Mouse (Mus musculus): ENCODE data around the gene Ckap4. TPM values are rescaled to one million over a fixed set of nuclear protein-coding genes. Genes with fewer than 3 reads are reported as not detected.
"Not testable (repeated sequence)": the region's sequence is repeated elsewhere in the genome, so short reads cannot be mapped to it uniquely, and the experiment has no call there.

Gene Ckap4
- total RNA-seq, 2 experiments from 2014 or later, result 32.7 to 41.8 TPM

DNA sequence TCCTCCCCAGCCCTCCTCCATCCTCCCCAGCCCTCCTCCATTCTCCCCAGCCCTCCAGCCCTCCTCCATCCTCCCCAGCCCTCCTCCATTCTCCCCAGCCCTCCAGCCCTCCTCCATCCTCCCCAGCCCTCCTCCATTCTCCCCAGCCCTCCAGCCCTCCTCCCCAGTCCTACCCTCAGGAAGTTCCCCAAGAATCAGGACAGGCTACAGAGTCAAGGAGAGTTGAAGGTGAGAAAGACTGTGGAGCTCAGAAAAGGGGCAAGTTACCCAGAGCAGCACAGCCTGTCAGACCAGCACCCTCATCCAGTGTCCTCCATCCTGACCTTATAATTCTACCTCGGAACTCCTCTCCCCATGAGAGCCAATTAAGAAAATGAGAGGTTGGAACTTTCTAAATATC is 17.9 kb downstream of the Ckap4 start:
- DNase-seq (ENCODE audit: low spot score), result not testable (repeated sequence)
- intact Hi-C loops (cut with DNase I), result loop anchor here (2.0 to 5.0 kb wide), 4 partner anchors 45 to 531 kb away; no protein-coding TSS in a partner anchor

DNA sequence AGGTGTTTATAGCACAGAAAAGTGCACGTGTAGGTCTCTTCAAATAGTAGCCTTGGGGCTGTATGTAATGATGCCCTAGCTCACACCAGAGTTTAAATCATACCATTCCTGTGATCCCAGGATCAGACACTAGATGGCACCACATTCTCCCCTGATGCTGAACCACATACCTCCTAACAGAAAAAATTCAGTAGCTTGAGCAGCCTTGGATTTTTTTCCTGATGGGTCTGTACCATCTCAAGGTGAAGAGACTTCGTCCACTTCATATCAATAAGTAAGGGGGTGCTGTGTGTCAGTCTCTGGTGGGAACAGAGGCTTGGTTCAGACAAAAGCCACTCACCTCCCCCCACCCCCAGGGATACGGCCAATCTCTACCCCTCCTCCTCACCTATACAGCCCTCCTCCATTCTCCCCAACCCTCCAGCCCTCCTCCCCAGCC is 18.3 kb downstream of the Ckap4 start:
- intact Hi-C loops (cut with DNase I), result loop anchor here (2.0 to 5.0 kb wide), 3 partner anchors 45 to 531 kb away; no protein-coding TSS in a partner anchor
- DNase-seq (ENCODE audit: low spot score), result no peak

DNA sequence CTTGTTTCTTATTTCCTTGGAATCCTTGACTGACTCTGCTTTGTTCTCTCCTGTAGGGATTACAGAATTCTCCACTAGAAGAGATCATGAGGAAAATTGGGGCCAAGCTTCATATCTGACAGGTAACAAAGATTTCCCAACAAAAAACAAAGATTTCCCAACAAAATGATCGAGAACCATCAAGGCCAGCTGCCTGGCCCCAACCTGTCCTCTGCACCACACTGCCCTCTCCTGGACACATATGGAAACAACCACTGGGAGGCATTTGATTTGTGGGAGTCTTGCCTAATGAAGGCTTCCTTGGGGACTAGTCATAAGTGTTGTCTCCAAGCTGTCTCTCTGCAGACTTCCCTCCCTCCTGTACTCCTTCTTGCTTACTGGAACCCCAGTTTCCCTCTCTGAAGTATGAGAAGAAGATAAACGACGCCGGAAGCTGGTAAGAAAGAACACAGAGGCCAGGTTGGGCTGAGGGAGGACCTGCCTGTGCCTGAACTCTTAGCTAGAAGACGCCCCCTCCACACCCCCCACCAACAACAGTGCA is 19.8 kb downstream of the Ckap4 start:
- DNase-seq (ENCODE audit: low spot score), result no peak
- intact Hi-C loops (cut with DNase I), result loop anchor here (2.0 kb wide), 2 partner anchors 47 to 533 kb away; no protein-coding TSS in a partner anchor

DNA sequence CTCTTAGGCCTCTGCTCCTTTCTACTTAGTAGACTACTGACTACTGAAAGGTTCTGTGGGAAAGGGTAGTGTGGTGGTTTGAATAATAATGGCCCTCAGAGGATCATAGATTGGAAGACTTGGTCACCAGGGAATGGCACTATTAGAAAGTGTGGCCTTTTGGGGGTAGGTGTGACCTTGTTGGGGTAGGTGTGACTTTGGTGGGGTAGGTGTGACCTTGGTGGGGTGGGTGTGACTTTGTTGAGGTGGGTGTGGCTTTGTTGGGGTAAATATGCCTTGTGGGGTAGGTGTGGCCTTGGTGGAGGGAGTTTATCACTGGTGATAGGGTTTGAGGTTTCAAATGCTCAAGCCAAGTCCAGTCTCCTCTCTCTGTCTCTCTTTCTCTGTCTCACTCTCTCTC is 21.1 kb downstream of the Ckap4 start:
- DNase-seq (ENCODE audit: low spot score), result no peak
- intact Hi-C loops (cut with DNase I), result no loop called here

DNA sequence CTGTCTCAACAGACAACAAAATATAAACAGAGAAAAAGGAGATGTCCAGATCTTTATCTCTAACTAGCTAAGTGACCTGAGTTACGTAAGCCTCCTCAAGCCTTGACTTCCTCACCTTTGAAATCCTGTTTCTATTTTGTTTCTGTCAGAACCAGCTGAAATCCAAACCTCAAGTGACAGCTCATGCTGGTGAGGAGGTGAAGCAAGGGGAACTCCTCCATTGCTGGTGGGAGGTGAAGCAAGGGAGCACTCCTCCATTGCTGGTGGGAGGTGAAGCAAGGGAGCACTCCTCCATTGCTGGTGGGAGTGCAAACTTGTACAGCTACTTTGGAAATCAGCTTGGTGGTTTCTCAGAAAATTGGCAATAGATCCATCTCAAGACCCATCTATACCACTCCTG is 25.3 kb downstream of the Ckap4 start:
- DNase-seq (ENCODE audit: low spot score), result no peak
- intact Hi-C loops (cut with DNase I), result no loop called here

DNA sequence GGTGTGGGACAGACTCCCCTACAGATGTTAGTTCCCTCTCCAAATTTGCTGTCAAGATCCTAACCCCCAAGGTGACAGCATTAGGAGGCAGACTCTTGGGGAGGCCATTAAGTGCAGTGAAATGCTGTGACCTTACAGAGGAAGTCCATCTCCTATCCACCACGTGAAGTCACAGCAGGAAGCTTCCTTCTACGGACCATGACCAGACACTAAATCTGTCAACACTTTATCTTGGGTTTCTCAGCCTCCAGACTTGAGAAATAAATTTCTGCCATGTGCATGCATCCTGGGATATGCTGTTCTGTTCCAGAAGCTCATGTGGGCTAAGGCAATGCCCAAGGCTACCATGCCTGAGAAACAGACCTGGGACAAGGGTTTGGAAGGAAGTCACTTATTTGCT is 35.0 kb downstream of the Ckap4 start:
- intact Hi-C loops (cut with DNase I), result no loop called here
- no peak for DNase-seq (ENCODE audit: low spot score)

DNA sequence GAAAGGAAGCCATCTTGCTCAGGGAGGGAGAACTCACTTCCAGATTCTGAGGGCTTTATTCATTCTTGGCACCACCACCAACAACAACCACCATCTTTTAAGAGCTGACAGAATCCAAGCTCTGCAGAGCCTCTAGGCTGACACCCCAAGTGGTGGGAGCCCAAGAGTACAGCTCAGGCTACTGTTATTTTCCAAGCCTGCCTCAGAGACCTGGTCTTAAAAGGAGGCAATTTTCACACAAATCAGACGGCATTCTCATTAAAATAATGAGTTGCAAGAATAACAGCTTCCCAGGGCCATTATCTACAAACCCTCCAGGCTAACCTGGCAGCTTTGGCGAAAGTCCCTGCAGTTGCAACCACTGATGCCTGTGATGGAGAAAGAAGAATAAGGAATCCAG is 37.1 kb downstream of the Ckap4 start:
- no peak for DNase-seq (ENCODE audit: low spot score)
- intact Hi-C loops (cut with DNase I), result no loop called here

DNA sequence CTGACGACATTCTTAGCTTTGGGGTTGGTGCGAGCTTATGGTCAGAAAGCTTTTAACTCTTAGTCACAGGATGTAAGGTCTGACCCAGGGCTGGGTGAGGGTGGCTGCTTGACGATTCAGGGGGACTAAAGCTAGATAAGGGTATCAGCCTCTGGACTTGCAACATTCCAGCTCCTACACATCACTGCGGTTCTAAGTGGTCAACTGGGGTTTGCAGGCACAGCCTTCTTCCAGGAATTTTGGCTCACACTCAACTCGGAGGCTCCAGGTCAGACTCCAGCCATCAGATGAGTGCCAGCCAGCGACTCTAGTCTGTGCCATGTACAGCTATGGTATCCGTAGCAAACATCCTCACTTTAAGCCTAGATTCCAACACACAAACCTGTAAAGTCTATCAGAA is 39.4 kb downstream of the Ckap4 start:
- intact Hi-C loops (cut with DNase I), result no loop called here
- no peak for DNase-seq (ENCODE audit: low spot score)

DNA sequence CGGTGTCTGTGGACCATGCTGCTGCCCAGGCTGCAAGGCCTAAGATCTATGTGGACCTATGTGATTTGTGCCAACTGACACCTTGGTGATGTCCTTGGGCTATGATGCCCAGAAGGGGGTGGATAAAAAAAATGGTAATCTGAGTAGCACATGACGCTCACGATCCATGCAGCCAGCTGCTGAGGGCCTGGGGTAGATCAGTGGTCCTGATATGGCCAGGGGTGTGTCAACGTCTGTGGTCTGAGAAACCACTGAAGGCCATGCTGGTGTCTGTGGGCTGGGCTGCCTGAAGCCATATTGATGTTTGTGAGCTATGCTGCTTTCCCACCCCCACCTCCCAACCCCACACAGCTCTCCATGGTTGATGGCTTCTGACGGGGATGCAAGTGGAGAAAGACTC is 43.7 kb downstream of the Ckap4 start:
- no peak for DNase-seq (ENCODE audit: low spot score)
- intact Hi-C loops (cut with DNase I), result no loop called here

DNA sequence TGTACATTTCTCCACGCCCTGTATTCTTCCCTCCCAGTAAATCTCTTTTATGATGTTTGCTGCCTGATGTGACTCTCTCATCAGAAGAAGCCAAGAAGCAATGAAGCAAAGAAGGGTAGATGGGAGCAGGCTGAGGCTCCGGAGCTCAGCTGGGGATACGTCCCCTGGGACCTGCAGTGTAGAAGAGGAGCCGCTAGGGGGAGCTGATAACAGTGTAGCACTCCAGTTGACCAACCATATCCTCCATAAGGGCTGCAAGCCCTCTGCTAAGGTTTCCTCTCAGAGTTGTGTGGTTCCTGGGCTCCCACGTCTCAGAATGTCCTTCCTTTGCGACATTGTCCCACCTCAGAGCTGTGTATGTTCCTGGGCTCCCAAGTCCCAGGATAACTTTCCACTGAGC is 45.5 kb downstream of the Ckap4 start:
- intact Hi-C loops (cut with DNase I), result no loop called here
- no peak for DNase-seq (ENCODE audit: low spot score)

DNA sequence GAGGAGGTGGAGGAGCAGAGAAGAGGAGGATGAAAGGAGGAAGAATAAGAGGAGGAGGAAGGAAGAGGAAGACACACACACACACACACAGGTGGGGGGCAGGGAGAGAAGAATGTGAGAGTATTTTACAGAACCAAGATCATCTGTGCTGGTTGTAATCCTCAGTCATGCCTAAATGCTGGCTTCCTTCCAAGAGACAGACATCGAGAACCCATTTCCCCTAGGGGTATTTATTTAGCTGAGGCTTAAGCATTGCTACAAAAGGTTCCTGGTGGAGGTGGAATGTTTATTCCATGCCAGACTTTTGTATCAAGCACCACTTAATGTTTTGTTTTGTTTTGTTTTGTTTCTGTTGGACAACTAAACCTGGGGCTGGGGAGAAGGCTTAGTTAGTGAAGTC is 49.2 kb downstream of the Ckap4 start:
- DNase-seq (ENCODE audit: low spot score), result no peak

DNA sequence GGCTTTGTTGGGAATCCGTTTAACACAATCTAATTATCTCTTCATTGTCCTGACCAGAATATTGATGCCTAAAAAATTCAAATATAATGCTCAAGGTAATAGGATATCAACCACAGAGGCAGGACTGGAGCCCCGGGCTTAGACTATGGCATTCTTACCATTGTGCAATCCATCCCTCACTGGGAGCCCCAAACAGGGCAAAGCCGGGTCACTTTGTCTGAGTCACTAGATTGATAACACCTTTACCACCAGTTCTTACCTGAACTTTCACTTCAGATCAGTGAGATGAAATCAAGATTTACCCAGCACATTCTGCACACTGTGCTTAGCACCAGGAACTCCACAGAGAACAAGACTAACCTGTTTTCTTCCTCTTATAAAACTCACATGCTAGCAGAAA is 50.3 kb downstream of the Ckap4 start:
- no peak for DNase-seq (ENCODE audit: low spot score)
- intact Hi-C loops (cut with DNase I), result no loop called here

More for the DNA sequence above, 49.2 kb downstream of the Ckap4 start:
- intact Hi-C loops (cut with DNase I), result no loop called here

DNA sequence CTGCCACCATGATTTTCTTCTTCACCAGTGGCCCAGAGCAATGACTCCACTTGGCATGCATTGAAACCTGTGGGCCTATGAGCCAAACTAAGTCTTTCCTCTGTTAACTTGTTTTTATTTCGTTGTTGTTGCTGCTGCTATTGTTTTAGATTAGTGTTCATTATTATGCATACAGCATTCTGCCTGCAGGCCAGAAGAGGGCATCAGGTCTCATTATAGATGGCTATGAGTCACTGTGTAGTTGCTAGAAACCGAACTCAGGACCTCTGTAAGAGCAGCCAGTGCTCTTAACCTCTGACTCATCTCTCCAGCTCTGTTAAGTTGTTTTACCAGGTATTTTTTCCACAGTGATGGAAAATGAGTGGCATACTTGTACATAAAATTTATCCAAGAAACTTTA is 50.8 kb downstream of the Ckap4 start:
- no peak for DNase-seq (ENCODE audit: low spot score)

DNA sequence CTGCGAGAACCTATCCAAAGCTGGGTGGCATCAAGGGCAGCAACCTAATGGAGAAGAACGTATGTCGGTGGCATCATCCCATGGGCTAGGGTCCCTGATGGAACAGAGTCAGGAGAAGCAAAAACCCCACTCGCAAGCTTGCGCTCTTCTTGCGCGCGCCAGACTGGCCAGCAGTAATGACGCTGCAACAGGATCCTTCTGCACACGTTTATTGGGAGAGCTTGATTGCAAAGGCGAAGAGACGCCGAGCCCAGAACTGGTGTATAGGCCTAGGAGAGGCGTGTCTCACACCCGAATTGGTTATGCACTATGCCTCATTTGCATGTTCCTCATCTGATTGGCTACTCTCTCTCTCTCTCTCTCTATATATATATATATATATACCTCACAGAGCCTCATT is 51.4 kb downstream of the Ckap4 start:
- intact Hi-C loops (cut with DNase I); DNase-seq (ENCODE audit: low spot score): not testable (repeated sequence)

More for the DNA sequence above, 50.8 kb downstream of the Ckap4 start:
- intact Hi-C loops (cut with DNase I), result no loop called here

DNA sequence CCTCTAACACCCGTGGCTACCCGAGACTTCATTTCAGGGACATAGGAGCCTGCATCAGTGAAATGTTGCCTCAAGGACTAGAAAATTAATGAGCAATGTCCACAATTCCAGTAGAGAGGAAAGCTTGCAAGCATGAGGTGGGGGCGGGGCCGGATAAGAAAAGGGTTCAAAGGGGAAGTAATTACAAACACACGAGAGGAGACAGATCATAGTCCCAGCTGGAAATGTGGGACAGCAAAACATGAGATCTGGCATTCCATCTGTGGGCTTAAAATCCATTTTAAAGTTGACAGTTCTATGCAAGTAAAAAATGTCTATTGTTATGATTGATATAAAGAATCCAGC is 52.6 kb downstream of the Ckap4 start:
- intact Hi-C loops (cut with DNase I), result no loop called here
- no peak for DNase-seq (ENCODE audit: low spot score)

DNA sequence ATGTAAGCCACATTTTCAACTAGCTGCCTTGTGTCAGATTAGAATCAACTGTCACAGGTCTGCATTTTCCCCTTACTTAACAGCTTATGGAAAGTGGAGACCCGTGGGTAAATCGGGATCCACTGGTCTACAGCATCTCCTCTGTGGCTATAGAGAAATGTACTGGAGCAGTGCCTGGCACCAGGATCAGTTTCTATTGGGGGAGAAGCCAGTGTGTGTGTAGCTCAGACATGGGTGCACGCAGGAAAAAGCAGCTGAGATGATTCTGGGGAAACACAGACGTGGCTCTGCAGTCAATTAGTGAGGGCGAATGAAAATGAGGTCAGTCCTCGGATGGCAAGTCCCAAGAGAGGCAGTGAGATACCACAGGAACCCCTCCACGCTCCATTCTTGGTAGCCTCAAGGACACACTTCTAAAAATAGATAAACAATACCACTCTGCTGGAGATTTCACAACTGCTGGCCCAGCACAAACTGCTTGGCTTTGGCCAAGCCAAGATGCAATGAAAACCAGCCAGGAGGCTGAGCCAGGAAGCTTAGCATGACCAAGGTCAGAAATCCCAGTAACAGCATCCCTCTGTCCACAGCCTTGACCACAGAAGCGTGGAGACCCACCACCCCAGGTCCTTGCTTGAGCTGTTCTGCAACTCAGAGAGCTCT is 53.1 kb downstream of the Ckap4 start:
- intact Hi-C loops (cut with DNase I), result no loop called here
- peak; percentile 24 for DNase-seq (ENCODE audit: low spot score)

DNA sequence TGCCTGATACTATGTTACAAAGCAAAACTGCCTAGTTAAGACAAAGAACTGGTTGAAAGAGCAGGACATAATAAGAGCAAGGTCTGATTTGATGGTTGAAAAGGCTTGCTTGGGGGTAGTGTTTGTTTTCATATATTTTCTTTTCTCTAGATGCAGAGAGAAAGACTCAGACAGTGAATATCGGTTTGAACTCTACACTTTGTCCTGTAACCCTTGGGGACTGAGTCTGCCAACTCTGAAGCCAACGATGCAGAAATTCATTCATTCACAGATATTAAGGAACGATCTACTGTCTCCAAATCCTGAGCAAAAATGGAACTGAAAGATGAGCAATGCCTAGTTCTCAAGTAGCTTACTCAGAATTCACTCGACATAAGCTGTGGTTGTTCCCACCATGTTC is 53.7 kb downstream of the Ckap4 start:
- intact Hi-C loops (cut with DNase I), result no loop called here

DNA sequence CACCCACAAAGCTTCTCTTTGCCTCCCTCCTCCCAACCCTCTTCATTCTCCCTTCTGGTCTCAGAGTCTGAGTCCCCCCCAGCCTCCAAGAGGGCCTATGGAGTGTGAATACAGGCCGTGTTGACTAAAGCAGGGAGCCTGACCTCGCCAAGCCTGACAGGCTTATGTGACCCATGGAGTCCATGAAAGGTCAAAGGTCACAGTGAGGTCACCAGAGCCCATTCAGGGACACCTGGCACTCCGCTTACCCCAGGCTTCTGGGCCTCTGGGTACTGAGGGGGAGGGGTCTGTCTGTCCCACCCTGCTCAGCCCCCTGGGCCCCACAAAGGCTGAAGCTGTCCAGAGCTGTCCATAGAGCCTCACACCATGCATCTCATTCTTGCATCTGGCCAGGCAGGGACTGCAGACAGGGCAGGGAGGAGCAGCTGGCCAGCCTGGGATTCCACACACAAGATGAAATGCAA is 56.2 kb downstream of the Ckap4 start:
- DNase-seq (ENCODE audit: low spot score), result no peak
- intact Hi-C loops (cut with DNase I), result no loop called here

More for the DNA sequence above, 53.7 kb downstream of the Ckap4 start:
- DNase-seq (ENCODE audit: low spot score), result no peak

DNA sequence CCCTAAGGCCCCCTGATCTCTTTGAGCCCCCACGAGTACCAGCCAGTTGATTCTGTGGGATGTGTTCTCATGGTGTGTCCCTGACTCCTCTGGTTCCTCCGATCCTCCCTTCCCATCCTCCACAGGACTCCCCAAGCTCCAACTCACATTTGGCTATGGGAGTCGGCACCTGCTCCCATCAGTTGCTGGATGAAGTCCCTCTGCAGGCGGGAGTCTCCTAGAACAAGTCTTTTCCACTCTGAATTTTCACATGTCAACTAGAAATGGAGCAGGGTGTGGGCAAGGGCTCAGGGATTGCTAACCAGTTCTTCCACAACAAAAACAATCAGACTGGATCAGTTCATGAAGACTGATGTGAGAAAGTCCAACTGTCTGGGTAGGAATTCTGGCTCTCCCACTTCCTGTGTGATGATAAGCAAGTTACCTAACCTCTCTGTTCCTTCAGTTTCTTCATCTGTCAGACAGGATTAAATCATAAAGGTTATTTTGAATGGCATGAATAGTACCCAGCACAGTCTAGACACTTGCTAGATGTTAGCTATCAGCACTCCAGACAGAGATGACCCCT is 56.7 kb downstream of the Ckap4 start:
- intact Hi-C loops (cut with DNase I), result no loop called here
- no peak for DNase-seq (ENCODE audit: low spot score)

All from heart, postnatal 25 days (tissue).